Mouse (Mus musculus): ENCODE measurements around the gene 4932438A13Rik.

The 4932438A13Rik gene

DNA sequence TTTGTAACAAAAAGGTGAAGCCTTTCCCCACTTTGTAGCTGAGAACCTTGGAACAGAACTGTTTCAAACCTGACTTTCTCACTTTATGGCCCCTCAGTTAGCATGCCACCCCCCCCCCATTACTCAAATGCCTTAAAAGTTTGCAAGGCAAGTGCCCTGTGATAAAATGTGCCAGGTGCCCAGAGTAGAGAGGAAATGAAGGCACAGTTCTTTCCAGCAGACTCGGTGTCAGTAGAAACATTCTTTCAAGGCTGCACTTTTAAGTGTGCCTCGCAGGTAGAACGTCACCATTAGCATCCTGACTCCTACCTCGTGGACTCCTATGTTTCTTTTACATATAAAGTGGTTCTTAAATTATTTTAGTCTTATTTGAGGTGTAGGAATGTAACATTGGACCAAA is 977 bp downstream of the 4932438A13Rik start:
- ChIA-PET CTCF (no interaction called here), POLR2A (no interaction called here)

- CTCF ChIA-PET, result no interaction called here
- POLR2A ChIA-PET, result no interaction called here
Measured at GRCm38 (mm10) chr3:36864466-36864865, 1.6 kb downstream of the 4932438A13Rik start.

DNA sequence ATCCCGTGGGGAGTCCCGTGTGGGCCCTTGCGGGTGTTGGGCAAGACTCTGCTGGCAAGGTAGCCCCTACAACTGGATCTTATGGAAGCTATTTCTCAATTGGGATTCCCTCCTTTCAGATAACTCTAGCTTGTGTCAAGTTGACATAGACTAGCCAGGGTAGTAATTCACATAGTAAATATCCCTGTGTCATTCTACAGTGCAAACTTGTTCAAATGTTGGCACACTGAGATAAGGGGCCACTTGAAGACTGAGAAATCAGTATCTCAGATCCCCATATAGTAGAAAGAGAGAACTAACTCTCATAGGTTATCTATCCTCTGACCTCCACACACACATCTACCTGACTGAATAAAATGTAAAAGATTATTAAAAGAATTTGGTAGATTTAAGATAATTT is 42.5 kb downstream of the 4932438A13Rik start:
- ChIA-PET CTCF (no interaction called here), POLR2A (no interaction called here)

GRCm38 (mm10) chr3:36917832-36918231 is 54.9 kb downstream of the 4932438A13Rik start:
- ChIA-PET CTCF (no interaction called here), POLR2A (interaction anchor here in 1 of 4 experiments (1.3 kb wide), 1 partner anchor 15 kb away, joined by 3 read pairs; no protein-coding TSS in a partner anchor)

- POLR2A ChIA-PET, result interaction anchor here in 1 of 4 experiments (1.3 kb wide), 1 partner anchor 14 kb away, joined by 3 read pairs; no protein-coding TSS in a partner anchor
- CTCF ChIA-PET, result no interaction called here
Measured at GRCm38 (mm10) chr3:36918322-36918721, 55.4 kb downstream of the 4932438A13Rik start.

DNA sequence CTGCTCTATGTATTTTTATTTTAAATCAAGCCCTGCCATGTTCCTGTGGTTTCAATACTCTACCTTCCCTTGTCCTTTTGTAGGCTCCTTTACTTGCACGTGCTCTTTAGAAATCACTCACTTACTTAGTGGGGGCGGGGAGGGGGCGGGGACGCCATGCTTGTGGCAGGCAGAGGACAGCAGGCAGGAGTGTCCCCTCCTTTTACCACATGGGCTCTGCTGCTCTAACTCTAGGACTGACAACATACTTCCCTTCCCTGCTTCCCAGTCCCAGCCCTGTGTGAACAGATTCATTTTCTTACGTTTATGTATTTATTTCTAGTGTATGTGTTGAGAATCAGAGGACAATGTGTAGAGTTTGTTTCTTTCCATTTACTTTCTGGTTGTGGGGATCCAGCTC is 78.7 kb downstream of the 4932438A13Rik start:
- ChIA-PET POLR2A (interaction anchor here in 2 of 4 experiments (0.9 kb wide), 2 partner anchors 26 to 78 kb away, joined by 3 read pairs; no protein-coding TSS in a partner anchor), CTCF (no interaction called here)

DNA sequence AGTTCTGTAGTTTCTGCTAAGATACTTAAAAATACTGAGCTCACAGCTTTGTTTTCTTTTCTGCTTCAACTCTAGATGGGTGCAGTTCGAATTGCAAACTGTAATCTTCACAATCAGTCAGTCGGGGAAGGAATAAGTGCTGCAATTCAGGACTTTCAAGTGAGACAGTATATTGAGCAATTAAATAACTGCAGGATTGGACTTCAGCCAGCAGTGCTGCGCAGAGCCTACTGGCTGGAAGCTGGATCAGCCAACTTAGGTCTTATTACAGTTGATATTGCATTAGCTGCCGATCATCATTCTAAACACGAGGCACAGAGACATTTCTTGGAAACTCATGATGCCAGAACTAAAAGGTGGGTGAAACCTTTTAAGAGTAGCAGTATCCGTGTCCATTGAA is 79.2 kb downstream of the 4932438A13Rik start:
- ChIA-PET POLR2A (interaction anchor here in 1 of 4 experiments (0.9 to 1.6 kb wide), 2 partner anchors 25 to 189 kb away, joined by 3 read pairs; no protein-coding TSS in a partner anchor), CTCF (no interaction called here)

GRCm38 (mm10) chr3:36943706-36944105 is 80.8 kb downstream of the 4932438A13Rik start:
- ChIA-PET CTCF (interaction anchor here in 2 of 4 experiments (0.6 kb wide), 2 partner anchors 8 to 372 kb away, joined by 3 read pairs; partner anchors contain the start of gene Ccna2 (in 1 of the 2)), POLR2A (interaction anchor here in 1 of 4 experiments (0.9 to 1.3 kb wide), 2 partner anchors 25 to 29 kb away, joined by 3 read pairs; no protein-coding TSS in a partner anchor)

DNA sequence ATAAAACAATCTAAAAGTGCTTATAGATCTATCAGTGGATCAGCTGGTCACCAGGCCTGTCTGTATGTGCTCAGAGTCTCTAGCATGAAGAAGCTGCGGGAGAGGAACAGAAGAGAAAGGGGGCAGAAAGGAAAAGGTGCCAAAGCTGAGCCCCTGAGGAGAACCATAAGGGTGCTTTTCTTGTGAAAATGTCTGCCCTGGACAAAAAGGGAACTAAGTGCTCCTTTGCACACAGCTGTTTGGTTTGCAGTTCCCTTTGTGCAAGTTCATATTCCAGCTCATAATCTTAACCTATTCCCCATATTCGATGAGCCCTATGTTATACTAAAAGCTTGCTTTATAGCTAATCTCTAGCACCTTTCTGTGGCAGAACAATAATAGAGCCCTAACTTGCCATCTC is 175.1 kb downstream of the 4932438A13Rik start:
- CTCF ChIA-PET, result no interaction called here
- POLR2A ChIA-PET, result no interaction called here

DNA sequence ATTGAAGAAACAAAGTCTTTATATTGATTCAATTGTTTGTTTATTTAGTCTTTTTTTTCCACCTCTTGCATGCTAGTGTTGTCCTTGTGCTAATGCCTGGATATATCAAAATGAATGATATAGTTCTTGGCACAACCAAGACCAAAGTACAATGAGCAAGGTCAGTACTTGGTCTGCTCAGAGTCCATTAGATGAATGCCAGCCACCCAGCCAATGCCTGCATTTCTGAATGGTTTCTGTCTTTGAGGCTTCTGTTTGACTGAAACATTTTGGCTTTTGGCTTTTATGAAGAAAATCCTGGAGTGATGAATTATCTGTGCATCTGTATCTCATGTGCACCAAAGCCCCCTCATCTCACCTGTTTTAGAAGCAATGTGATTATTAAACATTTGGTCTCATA is 176.9 kb downstream of the 4932438A13Rik start:
- POLR2A ChIA-PET, result interaction anchor here in 1 of 4 experiments (0.6 kb wide), 1 partner anchor 776 kb away, joined by 3 read pairs; no protein-coding TSS in a partner anchor
- CTCF ChIA-PET, result no interaction called here

DNA sequence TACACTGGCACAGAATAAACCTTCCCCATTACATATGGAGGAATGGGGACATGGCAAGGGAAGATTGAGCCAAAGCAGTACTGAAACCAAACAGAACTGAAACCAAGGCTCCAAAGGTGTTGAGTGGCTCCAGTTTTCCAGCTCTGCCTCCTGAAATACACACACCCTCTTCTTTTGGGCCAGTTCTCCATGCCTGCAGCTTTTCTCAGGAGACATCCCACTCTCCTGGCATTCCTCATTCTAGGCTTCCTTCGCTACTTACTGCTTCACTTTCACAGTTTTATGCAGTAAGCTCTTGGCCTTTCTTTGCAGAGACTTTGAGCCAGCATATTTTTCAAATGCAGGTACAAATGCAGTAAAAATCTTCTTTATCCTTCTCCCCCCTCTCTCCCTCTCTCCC is 188.6 kb downstream of the 4932438A13Rik start:
- POLR2A ChIA-PET, result no interaction called here
- CTCF ChIA-PET, result no interaction called here

DNA sequence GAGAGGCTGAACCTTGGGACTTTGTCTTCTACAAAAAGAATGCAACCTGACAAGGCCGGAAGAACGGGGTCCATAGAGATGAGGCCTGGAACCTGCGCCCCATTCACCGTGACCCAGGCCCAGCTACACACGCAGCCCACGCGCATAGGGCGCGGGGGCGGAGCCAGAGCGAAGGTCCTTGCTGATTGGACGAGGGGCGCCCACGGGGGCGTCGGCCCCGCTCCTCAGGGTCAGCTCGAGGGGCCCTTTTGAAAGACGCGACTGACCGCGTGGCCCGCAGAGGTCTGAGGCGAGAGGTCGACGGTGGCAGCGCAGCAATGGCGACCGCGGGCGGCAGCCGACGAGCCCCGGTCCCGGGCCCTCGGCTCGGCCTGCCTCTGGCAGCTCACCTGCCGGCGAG is 200.5 kb downstream of the 4932438A13Rik start, which contains the start of gene Adad1:
Gene Adad1, plus strand, starts transcription at position 122 of the 400 bp plus-strand sequence.
- ChIA-PET CTCF (interaction anchor here in 1 of 4 experiments (1.8 kb wide), 1 partner anchor 141 kb away, joined by 4 read pairs; no protein-coding TSS in a partner anchor), POLR2A (no interaction called here)

GRCm38 (mm10) chr3:37073211-37073610 is 210.3 kb downstream of the 4932438A13Rik start:
- POLR2A ChIA-PET, result interaction anchor here in 1 of 4 experiments (0.6 kb wide), 1 partner anchor 276 kb away, joined by 4 read pairs; no protein-coding TSS in a partner anchor
- CTCF ChIA-PET, result interaction anchor here in 3 of 4 experiments (0.7 to 1.5 kb wide), 4 partner anchors 110 to 233 kb away, joined by 3 to 16 read pairs (median 5); no protein-coding TSS in a partner anchor

DNA sequence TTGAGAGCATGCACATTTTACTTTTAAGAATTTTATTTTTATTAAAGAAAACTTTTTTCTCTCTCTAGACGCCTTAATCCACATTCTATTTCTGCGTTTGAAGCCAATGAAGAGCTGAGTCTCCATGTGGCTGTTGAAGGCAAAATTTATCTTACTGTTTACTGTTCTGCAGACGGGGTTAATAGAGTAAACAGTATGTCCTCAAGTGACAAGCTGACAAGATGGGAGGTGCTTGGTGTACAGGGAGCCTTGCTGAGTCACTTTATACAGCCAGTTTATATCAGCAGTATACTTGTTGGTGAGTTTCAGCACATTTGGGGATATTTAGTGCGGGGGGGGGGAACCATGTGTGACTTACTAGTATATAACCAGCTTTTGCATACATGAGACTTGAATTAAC is 222.0 kb downstream of the 4932438A13Rik start:
- POLR2A ChIA-PET, result no interaction called here
- CTCF ChIA-PET, result no interaction called here

DNA sequence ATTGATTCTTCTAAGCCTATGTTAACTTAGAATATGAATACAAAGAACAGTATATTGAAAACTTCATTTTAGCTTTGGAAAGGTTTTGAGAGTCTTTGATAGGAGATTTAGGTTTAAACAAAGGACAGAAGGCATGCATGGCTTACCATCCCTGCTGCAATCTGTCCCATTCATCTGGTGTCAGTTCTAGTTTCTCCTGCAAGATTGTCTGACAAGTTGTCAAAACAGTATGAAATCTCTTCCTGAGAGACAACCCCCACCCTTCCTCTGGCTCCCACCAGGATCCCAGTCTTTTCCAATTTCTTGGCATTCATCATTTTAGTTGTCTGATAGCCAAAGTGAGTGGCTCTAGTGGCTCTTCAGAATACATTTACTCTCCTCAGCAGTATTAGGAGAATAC is 227.8 kb downstream of the 4932438A13Rik start:
- ChIA-PET CTCF (interaction anchor here in 1 of 4 experiments (0.6 kb wide), 1 partner anchor 19 kb away, joined by 4 read pairs; no protein-coding TSS in a partner anchor), POLR2A (no interaction called here)

Measured in embryonic stem cell, embryonic (primary cell).